Mouse (Mus musculus) liver, embryonic 14.5 days (tissue): Measurements from ENCODE around the gene Gm1043. TPM values are rescaled to one million over a fixed set of nuclear protein-coding genes. Genes with fewer than 3 reads are reported as not detected.
A peak's percentile ranks its signal among the peaks of the same experiment; 100 is the strongest.

Experiments used
- ATAC-seq: fragments of 200-750 bp; cut with Nextera tagmentation; 2 replicates; pipeline ENCODE4 v1.8.0; 2017; ENCODE audit warnings: moderate number of reproducible peaks, mild to moderate bottlenecking, moderate library complexity; ENCODE audit not compliant: insufficient read depth
- DNase-seq, 3 experiments: peaks; one replicate each; pipeline ENCODE4 v3.0.0-alpha.2; 2012 to 2013; ENCODE audit warnings: low read depth in 3 of 3, low spot score in 3 of 3
- H3K27ac ChIP-seq: fragments of 300-500 bp; sonication (generic); 2 replicates; pipeline ENCODE4 v1.5.1; 2014; ENCODE audit warnings: moderate library complexity, mild to moderate bottlenecking, control low read depth, inconsistent platforms
- H3K27me3 ChIP-seq: fragments of 300-500 bp; sonication (generic); 2 replicates; pipeline ENCODE4 v1.6.1; 2014; ENCODE audit warnings: mild to moderate bottlenecking, low read length, moderate library complexity; ENCODE audit not compliant: control insufficient read depth, insufficient read depth
- H3K36me3 ChIP-seq: fragments of 300-500 bp; sonication (generic); replicated peaks from 2 replicates; pipeline ENCODE4 v1.6.1; 2014; ENCODE audit warnings: low read depth; ENCODE audit not compliant: control insufficient read depth, insufficient read depth
- H3K4me1 ChIP-seq, 2 experiments: fragments of 200-500 bp in 1 of 2; fragments of 300-500 bp in 1 of 2; sonication (generic) in 1 of 2; replicated peaks; 2 replicates each; pipeline ENCODE4 v1.6.1; 2012 to 2014; ENCODE audit warnings: antibody characterized with exemption in 1 of 2, inconsistent platforms in 1 of 2, low read length in 1 of 2; ENCODE audit not compliant: control insufficient read depth in 2 of 2, insufficient read depth in 2 of 2
- H3K4me2 ChIP-seq: fragments of 300-500 bp; sonication (generic); 2 replicates; pipeline ENCODE4 v1.6.1; 2014; ENCODE audit warnings: low read depth, mild to moderate bottlenecking, control low read depth, moderate library complexity
- H3K4me3 ChIP-seq, 2 experiments: fragments of 200-500 bp in 1 of 2; fragments of 300-500 bp in 1 of 2; sonication (generic) in 1 of 2; 2 replicates each; pipeline ENCODE4 v1.5.1; 2012 to 2014; ENCODE audit warnings: low read depth in 2 of 2, low read length in 2 of 2, mild to moderate bottlenecking in 2 of 2, control low read depth in 1 of 2, inconsistent platforms in 1 of 2, moderate library complexity in 1 of 2; ENCODE audit not compliant: insufficient read depth in 1 of 2
- H3K9ac ChIP-seq: fragments of 300-500 bp; sonication (generic); replicated peaks from 2 replicates; pipeline ENCODE4 v1.6.1; 2014; ENCODE audit warnings: mild to moderate bottlenecking, control low read depth, moderate library complexity
- H3K9me3 ChIP-seq: fragments of 300-500 bp; sonication (generic); 2 replicates; pipeline ENCODE4 v1.6.1; 2016; ENCODE audit warnings: low read length, mixed read lengths; ENCODE audit not compliant: control insufficient read depth
- CTCF ChIP-seq: IDR thresholded peaks from 2 replicates; pipeline ENCODE4 v1.5.1; 2016; ENCODE audit warnings: antibody characterized with exemption, low read depth, control low read depth
- EP300 ChIP-seq: IDR thresholded peaks from 2 replicates; pipeline ENCODE4 v1.6.1; 2016; ENCODE audit warnings: antibody characterized with exemption, low read depth
- WGBS: fragments of 180-500 bp; shearing (Covaris S2); extraction: QIAGEN DNeasy Blood & Tissue Kit; methylation state at CpG from one replicate; pipeline ENCODE4 v1.1.7; 2014; ENCODE audit not compliant: insufficient replicate concordance; 5-methylcytosine and 5-hydroxymethylcytosine counted together
- polyA plus RNA-seq, 2 experiments: library from polyadenylated mRNA; depleted of rRNA in 1 of 2; stranded (reverse) in 1 of 2; unstranded in 1 of 2; fragments of >200 nt; fragmentation: Nextera tagmentation in 1 of 2; extraction: Ambion mirVana in 1 of 2; gene quantifications; 2 replicates each; pipeline versions ENCODE4 v1.2.1 to v1.2.3; 2012 to 2014

The Gm1043 gene
- polyA plus RNA-seq, 2 experiments: not detected

- Histone ChIP-seq H3K4me3 (no peak overlapping the region), H3K4me2 (no peak overlapping the region), H3K27ac (no peak overlapping the region), H3K9ac (no peak overlapping the region), H3K27me3 (no peaks in the 10 kb centered on the region), H3K36me3 (no peaks in the 10 kb centered on the region), H3K4me1 (0 out of 4 replicates have a peak, but pooled peaks cover 0 to 5% of the 10 kb centered on the region in 2 experiments), H3K9me3 (no peaks in the 10 kb centered on the region)
- ATAC-seq: no peak
- whole genome bisulfite sequencing: 50% methylated on average over 17 of the region's 17 CpGs
- no peak for DNase-seq
- TF ChIP-seq EP300 (no peak), CTCF (no peak)
Measured at GRCm38 (mm10) chr5:37047206-37047915, 37.8 kb upstream of the Gm1043 start.

GRCm38 (mm10) chr5:37047992-37048391, 37.2 kb upstream of the Gm1043 start:
- no peak overlapping the region for H3K9ac ChIP-seq
- H3K9me3 ChIP-seq: no peaks in the 10 kb centered on the region
- TF ChIP-seq EP300: no peak
- no peak for TF ChIP-seq CTCF
- no peaks in the 10 kb centered on the region for H3K36me3 ChIP-seq
- H3K4me3 ChIP-seq: no peak overlapping the region
- DNase-seq (no peak), ATAC-seq (no peak)
- H3K4me2 ChIP-seq: no peak overlapping the region
- 43% methylated on average over 7 of the region's 7 CpGs for WGBS
- H3K4me1 ChIP-seq: 0 out of 4 replicates have a peak, but pooled peaks cover 0 to 5% of the 10 kb centered on the region in 2 experiments
- no peak overlapping the region for H3K27ac ChIP-seq
- no peaks in the 10 kb centered on the region for H3K27me3 ChIP-seq

- H3K4me2 ChIP-seq: no peak overlapping the region
- DNase-seq (no peak), ATAC-seq (no peak)
- H3K36me3 ChIP-seq: no peaks in the 10 kb centered on the region
- no peak for TF ChIP-seq EP300
- TF ChIP-seq CTCF: no peak
- 0 out of 4 replicates have a peak, but pooled peaks cover 0 to 5% of the 10 kb centered on the region in 2 experiments for H3K4me1 ChIP-seq
- 66% methylated on average over 2 of the region's 2 CpGs for WGBS
- no peaks in the 10 kb centered on the region for H3K27me3 ChIP-seq
- no peak overlapping the region for H3K9ac ChIP-seq
- H3K4me3 ChIP-seq: no peak overlapping the region
- H3K9me3 ChIP-seq: no peaks in the 10 kb centered on the region
- no peak overlapping the region for H3K27ac ChIP-seq
Measured at GRCm38 (mm10) chr5:37049111-37049510, 36.1 kb upstream of the Gm1043 start.

DNA sequence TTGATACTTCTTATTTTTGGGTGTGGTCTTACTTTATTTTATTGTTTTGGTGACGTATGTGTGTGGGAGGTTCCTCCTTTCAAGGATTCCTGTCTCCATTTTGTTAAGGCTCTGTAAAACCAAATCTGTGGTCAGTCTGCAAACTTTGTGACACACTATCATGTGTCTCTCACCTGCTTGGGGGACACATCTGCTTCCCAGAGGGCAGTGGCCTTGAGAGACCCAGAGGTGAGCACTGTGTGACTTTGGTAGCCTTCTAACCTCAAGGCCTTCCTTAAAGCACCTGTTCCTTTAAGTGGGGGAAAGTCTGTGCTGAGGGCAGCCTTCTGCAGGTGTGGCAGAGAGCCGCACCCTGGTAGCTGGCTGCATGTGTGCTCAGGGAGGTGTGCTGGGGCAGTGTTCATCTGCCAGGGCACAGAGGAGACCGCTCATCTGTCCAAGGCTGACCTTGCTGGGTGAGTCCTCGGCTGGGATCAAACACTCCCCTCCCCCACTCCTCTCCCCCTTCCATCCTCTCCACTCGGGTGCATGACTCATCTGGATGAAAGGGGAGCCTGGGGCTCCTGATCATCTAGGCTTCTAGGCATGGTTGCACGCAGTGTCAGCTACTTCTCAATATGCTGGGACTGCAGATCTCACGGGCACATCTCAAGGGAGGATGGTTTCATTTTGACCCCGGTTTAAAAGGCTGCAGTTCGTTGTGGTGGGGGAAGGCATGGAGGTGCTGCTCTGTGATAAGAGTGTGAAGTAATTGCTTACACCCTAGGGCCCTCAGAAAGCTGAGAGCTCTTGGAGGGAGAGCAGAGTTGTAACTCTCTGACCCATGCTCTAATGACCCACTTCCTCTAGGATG, 34.4 kb upstream of the Gm1043 start:
- Histone ChIP-seq H3K27ac (no peak overlapping the region), H3K4me3 (no peak overlapping the region)
- ATAC-seq: no peak

DNA sequence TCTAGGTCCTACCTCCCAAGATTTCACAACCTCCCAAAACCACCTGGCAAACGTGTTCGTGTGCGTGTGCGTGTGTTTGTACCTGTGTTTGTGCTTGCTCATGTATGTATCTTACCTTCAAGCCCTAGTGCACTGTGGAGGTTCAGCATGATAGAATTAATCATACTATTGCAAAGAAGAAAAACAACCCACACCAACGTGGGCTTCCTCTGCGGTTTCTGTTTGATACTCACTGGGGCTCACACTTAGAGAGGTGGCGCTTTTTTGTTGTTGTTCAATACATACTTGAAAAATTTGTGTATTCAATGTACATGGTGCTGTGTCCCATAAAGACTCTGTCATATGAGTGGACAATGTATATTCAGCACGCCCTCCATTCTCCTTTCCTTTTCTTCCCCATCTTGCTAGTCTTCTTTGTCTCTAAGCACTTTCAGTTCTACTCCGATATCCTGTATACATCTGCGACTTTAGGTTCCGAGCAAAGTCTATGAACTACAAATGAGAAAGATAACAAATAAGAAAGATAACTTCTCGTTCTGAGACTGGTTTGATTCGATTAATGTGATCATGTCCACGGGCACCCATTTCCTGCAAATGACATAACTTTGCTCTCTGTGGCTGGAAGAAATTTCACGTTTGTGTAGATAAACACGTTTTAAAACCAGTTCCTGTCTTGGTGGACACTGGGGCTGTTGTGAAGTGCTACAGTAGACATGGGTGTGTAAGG, 33.6 kb upstream of the Gm1043 start:
- Histone ChIP-seq H3K4me2 (peak overlapping the region; percentile 13; the same call in 1 of the 2 replicates), H3K36me3 (no peaks in the 10 kb centered on the region), H3K27me3 (no peaks in the 10 kb centered on the region), H3K27ac (no peak overlapping the region), H3K9ac (no peak overlapping the region), H3K4me3 (no peak overlapping the region), H3K4me1 (0 out of 4 replicates have a peak, but pooled peaks cover 0 to 5% of the 10 kb centered on the region in 2 experiments), H3K9me3 (no peaks in the 10 kb centered on the region)
- ATAC-seq: no peak
- DNase-seq: no peak
- TF ChIP-seq EP300: no peak
- no peak for TF ChIP-seq CTCF
- 36% methylated on average over 16 of the region's 16 CpGs for WGBS

More for the DNA sequence above, 34.4 kb upstream of the Gm1043 start:
- Histone ChIP-seq H3K4me2 (peak overlapping the region; percentile 15; the same call in 1 of the 2 replicates), H3K27me3 (no peaks in the 10 kb centered on the region), H3K4me1 (0 out of 4 replicates have a peak, but pooled peaks cover 0 to 5% of the 10 kb centered on the region in 2 experiments), H3K9me3 (no peaks in the 10 kb centered on the region), H3K9ac (no peak overlapping the region), H3K36me3 (no peaks in the 10 kb centered on the region)
- DNase-seq: no peak
- no peak for TF ChIP-seq CTCF
- 19% methylated on average over 9 of the region's 9 CpGs for WGBS
